In genomic region chr1:52328507-52328906, GRCm38 (mm10) we compare ENCODE assay signal across 15 mouse cellular contexts.
A peak's percentile ranks its signal among the peaks of the same experiment; 100 is the strongest.
DNase-seq lines count a peak whose midpoint lies in the region; ATAC-seq and TF ChIP-seq lines count a peak whose summit lies in the region.
"Had no signal": no experiment of that assay in that cellular context is flagged by ENCODE, and none has a peak within 500 bp of the region (broad histone marks: within the 10 kb centered on the region; RNA-seq: fewer than 3 reads in every experiment).

No protein-coding gene starts in this region.

- H3K9ac ChIP-seq in liver, postnatal 0 days (replicated peaks), result no peak overlapping the region
- H3K9ac ChIP-seq: heart, embryonic 15.5 days; hindbrain, embryonic 14.5 days had no signal

- no peaks in the 10 kb centered on the region for H3K4me1 ChIP-seq in liver, postnatal 0 days (ENCODE audit: insufficient read depth)
- H3K4me1 ChIP-seq: embryonic facial prominence, embryonic 10.5 days; limb, embryonic 10.5 days had no signal

- H3K9me3 ChIP-seq in liver, postnatal 0 days (ENCODE audit: low read length), result no peaks in the 10 kb centered on the region
- H3K9me3 ChIP-seq: embryonic facial prominence, embryonic 10.5 days; heart, embryonic 15.5 days; limb, embryonic 10.5 days had no signal

- no peak for TF ChIP-seq EP300 in liver, postnatal 0 days (IDR thresholded peaks at IDR 0.05; ENCODE audit: low read depth)

- H3K27ac ChIP-seq in liver, postnatal 0 days (ENCODE audit: low read depth), result no peak overlapping the region
- H3K27ac ChIP-seq: embryonic facial prominence, embryonic 10.5 days; heart, embryonic 15.5 days; hindbrain, embryonic 14.5 days; limb, embryonic 10.5 days had no signal

- no peak for ATAC-seq in liver, postnatal 0 days
- peak; percentile 87 for ATAC-seq in CD4-positive, CD25-positive, alpha-beta regulatory T cell, adult 4 months

- H3K4me3 ChIP-seq in liver, postnatal 0 days (ENCODE audit: low read depth, low read length), result no peak overlapping the region
- H3K4me3 ChIP-seq: embryonic facial prominence, embryonic 10.5 days; heart, embryonic 15.5 days; limb, embryonic 10.5 days had no signal

- H3K36me3 ChIP-seq in liver, postnatal 0 days (replicated peaks; ENCODE audit: insufficient read depth, low read length), result no peaks in the 10 kb centered on the region
- H3K36me3 ChIP-seq: embryonic facial prominence, embryonic 10.5 days; heart, embryonic 15.5 days; limb, embryonic 10.5 days had no signal

- peak; percentile 35; the same call in 1 of the 2 replicates for TF ChIP-seq CTCF in liver, postnatal 0 days (IDR thresholded peaks at IDR 0.05; ENCODE audit: low read depth)

- no peak for DNase-seq in liver, postnatal 0 days
- no peak for DNase-seq in liver
- peak; percentile 2 for DNase-seq in T-cell, adult 2 months (ENCODE audit: low spot score)
- peak; percentile 30 for DNase-seq in naive thymus-derived CD4-positive, alpha-beta T cell, adult 2 months (ENCODE audit: low read depth)
- DNase-seq in gastrocnemius, adult 8-10 months (ENCODE audit: low spot score in 2 of 2), result no peak
- no peak for DNase-seq in kidney, postnatal 36 days
- DNase-seq: adrenal gland, adult 2 months; cerebellum, adult 9-11 months; gastrocnemius, postnatal 36 days; kidney, postnatal 14 days had no signal

- no peaks in the 10 kb centered on the region for H3K27me3 ChIP-seq in liver, postnatal 0 days (ENCODE audit: insufficient read depth, low read length)
- H3K27me3 ChIP-seq: heart, embryonic 15.5 days had no signal

- H3K4me2 ChIP-seq in liver, postnatal 0 days (ENCODE audit: low read depth, low read length), result no peak overlapping the region
- H3K4me2 ChIP-seq: heart, embryonic 15.5 days; hindbrain, embryonic 14.5 days had no signal

Comparison
In these comparisons a context has a peak if more than half of its experiments do, and no peak if none do; other contexts are left out.
1. DNase-seq: peak in T-cell, adult 2 months (single experiment) and naive thymus-derived CD4-positive, alpha-beta T cell, adult 2 months (single experiment); none in liver, postnatal 0 days (single experiment), liver (single experiment), gastrocnemius, adult 8-10 months (0 of 2) and kidney, postnatal 36 days (0 of 2).